Mouse (Mus musculus) natural killer cell, adult 2 months (primary cell): Measurements from ENCODE around the gene Cdk5.

ENCODE experiments used
- DNase-seq, 2 experiments: peaks; one replicate each; pipeline ENCODE4 v3.0.0; 2022; ENCODE audit warnings: low spot score in 2 of 2

Gene Cdk5

GRCm38 (mm10) chr5:24374666-24375328 lies 48.5 kb downstream of the Cdk5 start:
- no peak for DNase-seq

GRCm38 (mm10) chr5:24374216-24374615 lies 49.1 kb downstream of the Cdk5 start:
- no peak for DNase-seq

GRCm38 (mm10) chr5:24373807-24374206 lies 49.5 kb downstream of the Cdk5 start:
- no peak for DNase-seq

- DNase-seq = no peak
Measured at GRCm38 (mm10) chr5:24369767-24370166, 53.6 kb downstream of the Cdk5 start.
